Mouse (Mus musculus): ENCODE results near the gene Gm21762. TPM values are rescaled to one million over a fixed set of nuclear protein-coding genes. Genes with fewer than 3 reads are reported as not detected.
"Not testable (repeated sequence)": the region's sequence is repeated elsewhere in the genome, so short reads cannot be mapped to it uniquely, and the experiment has no call there.

Gm21762 gene
- total RNA-seq (2021): not detected
- long read RNA-seq, experiment 1: 0 reads
- long read RNA-seq, experiment 2: 0 reads

- DNase-seq; intact Hi-C loops (cut with DNase I): not testable (repeated sequence)
Observed at GRCm38 (mm10) chr13:120215847-120216246, at the start of gene Gm21762. Gene Gm21762, minus strand, starts transcription at chr13:120215947.

GRCm38 (mm10) chr13:120262870-120263269 lies 47.1 kb upstream of the Gm21762 start, which contains the start of gene AF067061:
Gene AF067061, plus strand, starts transcription at chr13:120263114.
- DNase-seq; intact Hi-C loops (cut with DNase I): not testable (repeated sequence)

- DNase-seq; intact Hi-C loops (cut with DNase I): not testable (repeated sequence)
Observed at GRCm38 (mm10) chr13:120259718-120260117, 44.0 kb upstream of the Gm21762 start.

- intact Hi-C loops (cut with DNase I); DNase-seq: not testable (repeated sequence)
Observed at GRCm38 (mm10) chr13:120258817-120259658, 43.3 kb upstream of the Gm21762 start.

GRCm38 (mm10) chr13:120251208-120251924 lies 35.6 kb upstream of the Gm21762 start:
- intact Hi-C loops (cut with DNase I); DNase-seq: not testable (repeated sequence)

- DNase-seq; intact Hi-C loops (cut with DNase I): not testable (repeated sequence)
Observed at GRCm38 (mm10) chr13:120238811-120239210, 23.1 kb upstream of the Gm21762 start, which contains the start of gene Gm21731. Gene Gm21731, plus strand, starts transcription at chr13:120239111.

GRCm38 (mm10) chr13:120232447-120233049 lies 16.8 kb upstream of the Gm21762 start:
- DNase-seq; intact Hi-C loops (cut with DNase I): not testable (repeated sequence)

GRCm38 (mm10) chr13:120231798-120232197 lies 16.1 kb upstream of the Gm21762 start:
- DNase-seq; intact Hi-C loops (cut with DNase I): not testable (repeated sequence)

- DNase-seq; intact Hi-C loops (cut with DNase I): not testable (repeated sequence)
Observed at GRCm38 (mm10) chr13:120223012-120223659, 7.4 kb upstream of the Gm21762 start.

- intact Hi-C loops (cut with DNase I); DNase-seq: not testable (repeated sequence)
Observed at GRCm38 (mm10) chr13:120220922-120221321, 5.2 kb upstream of the Gm21762 start.

- intact Hi-C loops (cut with DNase I); DNase-seq: not testable (repeated sequence)
Observed at GRCm38 (mm10) chr13:120196189-120196821, 19.4 kb downstream of the Gm21762 start.

- DNase-seq; intact Hi-C loops (cut with DNase I): not testable (repeated sequence)
Observed at GRCm38 (mm10) chr13:120172133-120172532, 43.6 kb downstream of the Gm21762 start, which contains the start of gene Gm21818. Gene Gm21818, plus strand, starts transcription at chr13:120172433.

GRCm38 (mm10) chr13:120168301-120168700 lies 47.4 kb downstream of the Gm21762 start:
- intact Hi-C loops (cut with DNase I); DNase-seq: not testable (repeated sequence)

Other genes with a start within 250 kb of the Gm21762 start
- gene Gm36079, start 188.9 kb downstream of the Gm21762 start, total RNA-seq (2021): not detected
- under 1 TPM in 1 of 2 experiments, not detected in 1; 0.15 TPM for gene Gm21188, start 163.8 kb downstream of the Gm21762 start, total RNA-seq (2021)
- gene Gm20767, start 75.7 kb downstream of the Gm21762 start, total RNA-seq (2021): not detected
- not detected for gene Gm21818, start 43.5 kb downstream of the Gm21762 start, total RNA-seq (2021)
- not detected for gene Gm21731, start 23.2 kb upstream of the Gm21762 start, total RNA-seq (2021)
- not detected for gene AF067061, start 47.2 kb upstream of the Gm21762 start, total RNA-seq (2021)
- gene BC147527, start 84.4 kb upstream of the Gm21762 start, total RNA-seq (2021): not detected
- not detected for gene Tcstv3, start 100.9 kb upstream of the Gm21762 start, total RNA-seq (2021)